Mouse (Mus musculus): Measurements from ENCODE around the gene Anxa6. TPM values are rescaled to one million over a fixed set of nuclear protein-coding genes. Genes with fewer than 3 reads are reported as not detected.

Anxa6 gene
- polyA plus RNA-seq, 1 experiment from 2014 or later = 59.3 TPM

DNA sequence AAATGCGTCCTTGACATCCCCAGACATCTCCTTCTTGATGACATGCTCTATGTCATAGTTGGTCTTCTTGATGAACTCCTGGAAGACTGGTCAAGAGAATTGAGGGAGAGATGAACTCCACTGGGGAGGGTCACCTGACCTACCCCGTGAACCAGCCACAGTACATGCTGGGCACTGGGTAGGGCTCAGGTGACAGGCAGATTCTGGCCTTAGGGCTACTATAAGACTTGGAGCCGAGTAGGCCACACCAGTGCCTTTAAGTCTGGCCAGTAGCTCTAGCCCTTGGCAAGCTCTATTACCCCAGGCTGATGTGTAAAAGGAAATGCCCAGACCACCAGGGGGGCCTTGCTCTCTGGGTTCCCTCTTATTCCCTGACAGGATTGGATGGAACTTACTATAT, 48.2 kb downstream of the Anxa6 start:
- Histone ChIP-seq H3K9me3 (no peaks in the 10 kb centered on the region), H3K9ac (peak overlapping the region; percentile 15; the same call in 1 of the 2 replicates), H3K4me1 (replicated peaks) (no peaks in the 10 kb centered on the region), H3K27me3 (no peaks in the 10 kb centered on the region), H3K36me3 (peaks cover 13% of the 10 kb centered on the region), H3K4me3 (no peak overlapping the region), H3K4me2 (no peak overlapping the region), H3K27ac (no peak overlapping the region)
- 83% methylated on average over 3 of the region's 3 CpGs for WGBS
- no peak for ATAC-seq (ENCODE audit: low FRiP score)

- H3K4me1 ChIP-seq (replicated peaks) = no peaks in the 10 kb centered on the region
- no peak overlapping the region for H3K4me3 ChIP-seq
- no peaks in the 10 kb centered on the region for H3K27me3 ChIP-seq
- no peak overlapping the region for H3K4me2 ChIP-seq
- H3K36me3 ChIP-seq = peaks cover 13% of the 10 kb centered on the region
- no peak overlapping the region for H3K27ac ChIP-seq
- 58% methylated on average over 4 of the region's 4 CpGs for WGBS
- no peaks in the 10 kb centered on the region for H3K9me3 ChIP-seq
- H3K9ac ChIP-seq = peak overlapping the region; percentile 15; the same call in 1 of the 2 replicates
- ATAC-seq (ENCODE audit: low FRiP score) = no peak
These were observed 48.7 kb downstream of the Anxa6 start for GRCm38 (mm10) chr11:54984581-54984980.

GRCm38 (mm10) chr11:54984085-54984484, 49.2 kb downstream of the Anxa6 start:
- no peaks in the 10 kb centered on the region for H3K9me3 ChIP-seq
- no peak for ATAC-seq (ENCODE audit: low FRiP score)
- H3K36me3 ChIP-seq = peaks cover 15% of the 10 kb centered on the region
- H3K9ac ChIP-seq = no peak overlapping the region
- H3K4me2 ChIP-seq = no peak overlapping the region
- H3K4me1 ChIP-seq (replicated peaks) = no peaks in the 10 kb centered on the region
- H3K4me3 ChIP-seq = no peak overlapping the region
- H3K27me3 ChIP-seq = no peaks in the 10 kb centered on the region
- no peak overlapping the region for H3K27ac ChIP-seq
- WGBS = 2% methylated on average over 6 of the region's 6 CpGs

DNA sequence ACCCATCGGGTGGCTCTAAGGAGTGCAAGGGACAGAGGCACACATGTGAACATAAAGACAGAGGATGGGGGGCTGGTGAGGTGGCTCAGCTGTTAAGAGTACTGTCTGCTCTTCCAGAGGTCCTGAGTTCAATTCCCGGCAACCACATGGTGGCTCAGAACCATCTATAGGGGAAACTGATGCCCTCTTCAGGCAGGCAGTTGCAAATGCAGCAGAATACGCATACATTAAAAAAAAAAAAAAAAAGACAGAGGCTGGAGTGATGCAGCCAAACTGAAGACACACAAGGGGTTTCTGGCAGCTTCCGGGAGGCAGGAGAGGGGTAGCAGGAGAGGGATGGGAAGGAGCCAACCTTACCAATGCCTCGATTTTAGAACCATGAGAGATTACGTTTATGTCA, 50.7 kb downstream of the Anxa6 start:
- Histone ChIP-seq H3K27ac (no peak overlapping the region), H3K9me3 (no peaks in the 10 kb centered on the region), H3K27me3 (no peaks in the 10 kb centered on the region), H3K4me3 (no peak overlapping the region), H3K36me3 (peaks cover 18% of the 10 kb centered on the region), H3K9ac (no peak overlapping the region), H3K4me1 (replicated peaks) (no peaks in the 10 kb centered on the region), H3K4me2 (no peak overlapping the region)
- whole genome bisulfite sequencing = 86% methylated on average over 6 of the region's 6 CpGs
- no peak for ATAC-seq (ENCODE audit: low FRiP score)

GRCm38 (mm10) chr11:54981630-54982029, 51.6 kb downstream of the Anxa6 start:
- no peak for ATAC-seq (ENCODE audit: low FRiP score)
- Histone ChIP-seq H3K4me1 (replicated peaks) (no peaks in the 10 kb centered on the region), H3K9ac (no peak overlapping the region), H3K9me3 (no peaks in the 10 kb centered on the region), H3K36me3 (peaks cover 18% of the 10 kb centered on the region), H3K4me2 (no peak overlapping the region), H3K27me3 (no peaks in the 10 kb centered on the region), H3K27ac (no peak overlapping the region), H3K4me3 (no peak overlapping the region)
- WGBS = 93% methylated on average over 4 of the region's 4 CpGs

DNA sequence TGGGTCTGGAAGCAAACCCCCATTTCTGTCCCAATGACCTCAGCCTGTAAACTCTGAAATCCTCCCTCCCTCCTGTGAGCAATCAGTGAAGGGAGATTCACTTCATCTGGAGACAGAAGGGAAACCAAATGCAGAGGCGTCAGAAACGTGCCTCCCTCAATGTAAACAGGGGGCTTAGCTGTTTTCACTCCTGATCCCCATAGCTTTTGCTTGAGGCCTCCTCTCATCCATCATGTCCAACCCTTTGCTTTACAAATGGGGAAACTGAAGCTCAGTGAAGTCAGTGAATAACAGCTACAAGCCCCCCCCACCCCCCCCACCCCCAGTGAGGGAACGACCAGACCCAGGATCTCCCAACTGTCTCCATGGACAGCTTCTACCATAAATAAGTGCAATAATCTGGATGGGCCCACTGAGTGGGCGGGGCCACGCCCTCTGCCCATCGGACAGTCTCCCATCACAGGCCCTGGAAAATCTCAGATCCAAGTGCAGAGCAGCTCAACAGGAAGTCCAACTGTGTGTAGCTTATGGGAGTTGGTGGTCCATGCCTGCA, 55.8 kb downstream of the Anxa6 start:
- no peak overlapping the region for H3K4me3 ChIP-seq
- no peaks in the 10 kb centered on the region for H3K27me3 ChIP-seq
- no peak overlapping the region for H3K27ac ChIP-seq
- H3K9ac ChIP-seq = no peak overlapping the region
- 73% methylated on average over 6 of the region's 6 CpGs for WGBS
- peaks cover 17% of the 10 kb centered on the region for H3K36me3 ChIP-seq
- peaks cover 13% of the 10 kb centered on the region for H3K4me1 ChIP-seq (replicated peaks)
- ATAC-seq (ENCODE audit: low FRiP score) = no peak
- H3K9me3 ChIP-seq = no peaks in the 10 kb centered on the region
- H3K4me2 ChIP-seq = no peak overlapping the region

GRCm38 (mm10) chr11:54976351-54976750, 56.9 kb downstream of the Anxa6 start:
- 92% methylated on average over 2 of the region's 2 CpGs for WGBS
- Histone ChIP-seq H3K4me2 (no peak overlapping the region), H3K9ac (no peak overlapping the region), H3K4me3 (no peak overlapping the region), H3K27ac (no peak overlapping the region), H3K4me1 (replicated peaks) (peaks cover 13% of the 10 kb centered on the region), H3K9me3 (no peaks in the 10 kb centered on the region), H3K27me3 (no peaks in the 10 kb centered on the region), H3K36me3 (peaks cover 7% of the 10 kb centered on the region)
- ATAC-seq (ENCODE audit: low FRiP score) = no peak

- peaks cover 13% of the 10 kb centered on the region for H3K4me1 ChIP-seq (replicated peaks)
- H3K4me2 ChIP-seq = no peak overlapping the region
- H3K36me3 ChIP-seq = peaks cover 5% of the 10 kb centered on the region
- H3K4me3 ChIP-seq = no peak overlapping the region
- no peaks in the 10 kb centered on the region for H3K27me3 ChIP-seq
- no peak overlapping the region for H3K9ac ChIP-seq
- no peak overlapping the region for H3K27ac ChIP-seq
- no peaks in the 10 kb centered on the region for H3K9me3 ChIP-seq
- no peak for ATAC-seq (ENCODE audit: low FRiP score)
- WGBS = 97% methylated on average over 2 of the region's 2 CpGs
These were observed 57.5 kb downstream of the Anxa6 start for GRCm38 (mm10) chr11:54975756-54976155.

GRCm38 (mm10) chr11:54975340-54975739, 57.9 kb downstream of the Anxa6 start:
- Histone ChIP-seq H3K4me2 (no peak overlapping the region), H3K27ac (no peak overlapping the region), H3K9me3 (no peaks in the 10 kb centered on the region), H3K4me1 (replicated peaks) (peaks cover 13% of the 10 kb centered on the region), H3K36me3 (peaks cover 5% of the 10 kb centered on the region), H3K4me3 (no peak overlapping the region), H3K27me3 (no peaks in the 10 kb centered on the region), H3K9ac (no peak overlapping the region)
- 87% methylated on average over 5 of the region's 5 CpGs for WGBS
- ATAC-seq (ENCODE audit: low FRiP score) = no peak

GRCm38 (mm10) chr11:54974639-54975038, 58.6 kb downstream of the Anxa6 start:
- Histone ChIP-seq H3K36me3 (peaks cover 5% of the 10 kb centered on the region), H3K27me3 (no peaks in the 10 kb centered on the region), H3K4me3 (no peak overlapping the region), H3K9me3 (no peaks in the 10 kb centered on the region), H3K9ac (no peak overlapping the region), H3K4me1 (replicated peaks) (peaks cover 13% of the 10 kb centered on the region), H3K27ac (no peak overlapping the region), H3K4me2 (no peak overlapping the region)
- no peak for ATAC-seq (ENCODE audit: low FRiP score)
- WGBS = 96% methylated on average over 4 of the region's 4 CpGs

GRCm38 (mm10) chr11:54973481-54974212, 59.6 kb downstream of the Anxa6 start:
- WGBS = 46% methylated on average over 8 of the region's 8 CpGs
- peaks cover 13% of the 10 kb centered on the region for H3K4me1 ChIP-seq (replicated peaks)
- H3K4me3 ChIP-seq = no peak overlapping the region
- no peaks in the 10 kb centered on the region for H3K9me3 ChIP-seq
- no peak overlapping the region for H3K4me2 ChIP-seq
- H3K27ac ChIP-seq = peak overlapping the region; percentile 20; the same call in 1 of the 2 replicates
- H3K27me3 ChIP-seq = no peaks in the 10 kb centered on the region
- no peak for ATAC-seq (ENCODE audit: low FRiP score)
- no peak overlapping the region for H3K9ac ChIP-seq
- no peaks in the 10 kb centered on the region for H3K36me3 ChIP-seq

GRCm38 (mm10) chr11:54972789-54973188, 60.5 kb downstream of the Anxa6 start:
- Histone ChIP-seq H3K27me3 (no peaks in the 10 kb centered on the region), H3K4me2 (no peak overlapping the region), H3K9ac (no peak overlapping the region), H3K27ac (no peak overlapping the region), H3K4me1 (replicated peaks) (peaks cover 13% of the 10 kb centered on the region), H3K36me3 (no peaks in the 10 kb centered on the region), H3K9me3 (no peaks in the 10 kb centered on the region), H3K4me3 (no peak overlapping the region)
- WGBS = 57% methylated on average over 6 of the region's 6 CpGs
- no peak for ATAC-seq (ENCODE audit: low FRiP score)
